Mouse (Mus musculus): ENCODE measurements around the gene Usp22.

DNA sequence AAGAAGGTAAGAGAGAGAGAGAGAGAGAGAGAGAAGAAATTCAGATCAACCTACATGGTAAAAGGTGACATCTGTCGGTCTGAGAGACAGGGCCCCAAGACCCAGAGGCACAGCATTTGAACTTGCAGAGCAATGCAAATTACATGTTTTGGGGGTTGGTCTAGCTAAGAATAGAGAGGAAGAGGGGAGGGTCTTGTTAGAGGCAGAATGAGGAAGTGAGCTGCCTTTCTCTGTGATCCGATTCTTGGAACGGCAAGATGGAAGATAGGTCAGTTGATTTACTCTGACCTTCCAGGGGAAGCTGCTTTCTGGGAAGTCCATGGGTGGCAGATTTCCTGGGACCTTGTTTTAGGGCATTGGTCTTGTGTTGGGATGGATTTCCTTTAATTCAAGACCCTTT is 32.6 kb downstream of the Usp22 start:
- TF ChIP-seq CTCF (conservative IDR thresholded peaks at IDR 0.05; ENCODE audit: insufficient read depth, insufficient read length, low read depth, low read length) = no peak
- TF ChIP-seq POLR2A (IDR thresholded peaks at IDR 0.05; ENCODE audit: low read depth, low read length) = no peak
